Mouse (Mus musculus) large intestine, adult 2 months (tissue): ENCODE results near the gene Fgd3. TPM values are rescaled to one million over a fixed set of nuclear protein-coding genes. Genes with fewer than 3 reads are reported as not detected.

Experiments
- DNase-seq: peaks from one replicate; pipeline ENCODE4 v3.0.0-alpha.2; 2012; ENCODE audit warnings: low read depth, low spot score
- WGBS: fragments of 180-500 bp; shearing (Covaris S2); methylation state at CpG from one replicate; pipeline ENCODE4 v1.1.7; 2018; 5-methylcytosine and 5-hydroxymethylcytosine counted together
- polyA plus RNA-seq: library from polyadenylated mRNA; depleted of rRNA; stranded (reverse); fragments of >200 nt; gene quantifications from 2 replicates; pipeline ENCODE4 v1.2.3, GENCODE M21; 2012; rRNA removed

Gene Fgd3
- 2.6 and 3.0 TPM in 2 replicates for polyA plus RNA-seq

DNA sequence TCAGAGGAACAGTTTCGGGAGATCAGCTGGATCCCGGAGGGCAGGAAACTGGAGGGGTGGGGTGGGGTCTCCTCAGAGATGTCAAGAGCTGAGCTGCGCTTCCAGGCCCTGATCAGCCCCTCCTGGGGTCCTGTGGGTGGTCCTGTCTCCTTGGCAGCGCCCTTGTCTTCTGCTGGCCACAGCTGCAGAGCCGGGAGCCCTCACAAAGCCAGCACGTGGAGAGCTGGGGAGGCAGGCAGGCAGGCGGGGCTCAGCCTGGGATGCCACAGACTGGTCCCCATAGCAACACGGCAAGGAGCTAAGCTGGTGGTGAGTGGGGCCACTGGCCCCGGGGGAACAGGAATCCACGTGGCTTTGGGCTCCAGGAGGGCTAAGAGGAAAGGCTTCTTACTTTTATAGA is at the start of gene Fgd3:
Gene Fgd3, minus strand, starts transcription at position 272 of the 400 bp plus-strand sequence.
- WGBS = 32% methylated on average over 10 of the region's 10 CpGs
- DNase-seq = no peak

DNA sequence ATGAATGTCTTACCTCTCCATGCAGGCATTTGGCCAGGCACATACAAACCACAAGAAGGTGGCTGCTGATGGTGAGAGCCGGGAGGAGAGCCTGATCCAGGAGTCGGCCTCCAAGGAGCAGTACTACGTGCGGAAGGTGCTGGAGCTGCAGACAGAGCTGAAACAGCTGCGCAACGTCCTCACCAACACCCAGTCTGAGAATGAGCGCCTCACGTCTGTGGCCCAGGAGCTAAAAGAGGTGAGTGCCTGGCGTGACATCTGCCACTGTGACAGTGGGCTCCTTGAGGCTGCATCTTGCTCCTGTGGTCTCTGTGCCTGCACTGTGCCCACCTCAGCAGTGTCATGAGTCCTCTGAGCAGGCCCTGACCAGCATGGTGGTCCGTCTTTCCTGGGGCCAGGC is 49.3 kb upstream of the Fgd3 start:
- 94% methylated on average over 10 of the region's 10 CpGs for WGBS
- no peak for DNase-seq

DNA sequence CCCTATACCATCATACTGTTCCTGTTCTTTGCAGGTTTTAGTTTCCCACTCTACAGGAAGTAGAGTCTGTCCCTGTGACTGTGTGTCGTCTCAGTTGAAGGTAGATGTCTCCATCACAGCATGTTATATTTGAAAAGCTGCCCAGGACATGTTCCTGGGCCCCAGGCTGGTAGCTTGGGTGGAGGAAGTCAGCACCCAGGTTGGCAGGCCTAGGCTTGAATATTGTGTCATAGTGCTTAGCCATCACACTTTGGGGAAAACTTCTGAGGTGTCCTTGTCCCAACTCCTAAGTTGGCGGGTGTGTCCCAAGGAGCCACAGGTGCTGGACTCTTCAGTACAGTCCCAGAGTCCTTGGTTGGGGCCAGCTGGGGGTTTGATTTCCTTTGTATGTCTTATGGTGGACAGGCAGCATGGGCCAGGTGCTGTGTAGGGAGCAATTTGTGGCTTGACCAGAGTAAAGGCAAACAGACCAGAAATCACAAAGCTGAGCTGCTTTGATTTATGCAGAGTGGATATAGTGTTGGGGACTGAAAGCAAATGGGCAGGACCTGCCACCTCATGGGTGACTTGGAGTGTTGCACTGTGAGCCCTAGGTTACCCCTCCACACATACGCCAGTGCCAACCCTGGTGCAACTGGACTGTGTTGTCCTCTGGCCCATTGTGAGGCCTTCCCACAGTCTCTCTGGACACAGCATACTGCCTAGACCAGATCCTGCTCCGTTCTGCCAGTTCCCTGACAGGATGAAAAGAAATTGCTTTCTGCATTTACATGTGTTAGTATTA is 47.7 kb upstream of the Fgd3 start:
- WGBS = 79% methylated on average over 4 of the region's 4 CpGs
- DNase-seq = no peak

DNA sequence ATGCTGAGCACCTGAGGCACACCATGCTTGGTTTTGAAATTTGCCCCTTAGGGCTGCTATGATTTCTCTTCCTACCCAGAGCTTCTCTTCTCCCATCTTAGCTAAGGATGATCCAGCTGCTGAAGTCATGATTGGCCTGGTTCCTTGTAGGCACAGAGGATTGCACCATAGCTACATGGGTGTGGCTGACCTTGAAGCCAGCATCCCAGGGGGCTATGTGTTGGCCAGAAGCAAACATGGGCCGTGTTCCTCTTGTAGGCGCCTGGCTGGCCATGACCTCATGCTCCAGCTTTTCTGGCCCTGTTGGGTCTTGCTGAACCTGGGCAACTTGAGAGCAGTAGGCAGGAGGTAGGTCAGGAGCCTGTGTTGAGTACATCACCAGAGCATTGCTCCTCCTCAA is 44.6 kb upstream of the Fgd3 start:
- DNase-seq = no peak
- WGBS = 37% methylated on average over 2 of the region's 2 CpGs

DNA sequence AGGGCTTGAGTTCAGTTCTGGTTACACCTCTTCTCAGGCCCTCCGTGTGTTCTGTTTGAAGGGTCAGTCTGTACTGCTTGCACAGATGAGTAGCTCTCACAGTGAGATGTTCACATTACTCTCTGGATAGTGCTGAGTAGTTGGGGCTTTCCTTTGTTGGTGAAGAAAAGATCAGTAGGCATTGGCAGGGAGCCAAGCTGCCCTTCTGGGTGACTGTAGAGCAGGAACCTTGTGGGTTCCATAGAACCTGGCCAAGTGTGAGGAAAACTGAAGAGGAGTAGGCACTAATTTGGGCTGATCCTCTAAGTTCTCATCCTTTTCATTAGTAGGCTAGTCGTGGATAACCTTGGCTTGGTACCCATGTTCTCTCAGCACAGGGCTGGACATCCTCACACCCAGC is 42.7 kb upstream of the Fgd3 start:
- WGBS = 65% methylated on average over 2 of the region's 2 CpGs
- no peak for DNase-seq

DNA sequence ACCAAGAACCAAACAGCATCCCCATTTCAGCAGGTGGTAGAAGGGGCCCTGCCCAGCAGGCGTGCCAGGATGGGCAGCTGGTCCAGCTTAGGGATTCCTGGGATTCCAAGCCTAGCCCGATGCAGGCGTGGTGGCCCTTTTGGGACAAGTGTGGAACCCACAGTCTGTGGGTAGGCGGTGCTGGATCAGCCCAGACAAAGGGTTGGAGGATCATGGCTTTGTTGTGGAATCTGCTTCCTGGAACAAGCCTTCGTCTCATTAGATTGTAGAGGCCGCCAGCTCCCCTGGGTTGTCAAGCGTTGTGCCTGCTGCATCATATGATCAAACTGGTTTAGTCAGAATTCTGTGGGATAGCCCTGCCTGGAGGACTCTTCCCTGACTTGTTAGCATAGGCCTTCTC is 42.3 kb upstream of the Fgd3 start:
- DNase-seq = no peak
- WGBS = 48% methylated on average over 7 of the region's 7 CpGs

DNA sequence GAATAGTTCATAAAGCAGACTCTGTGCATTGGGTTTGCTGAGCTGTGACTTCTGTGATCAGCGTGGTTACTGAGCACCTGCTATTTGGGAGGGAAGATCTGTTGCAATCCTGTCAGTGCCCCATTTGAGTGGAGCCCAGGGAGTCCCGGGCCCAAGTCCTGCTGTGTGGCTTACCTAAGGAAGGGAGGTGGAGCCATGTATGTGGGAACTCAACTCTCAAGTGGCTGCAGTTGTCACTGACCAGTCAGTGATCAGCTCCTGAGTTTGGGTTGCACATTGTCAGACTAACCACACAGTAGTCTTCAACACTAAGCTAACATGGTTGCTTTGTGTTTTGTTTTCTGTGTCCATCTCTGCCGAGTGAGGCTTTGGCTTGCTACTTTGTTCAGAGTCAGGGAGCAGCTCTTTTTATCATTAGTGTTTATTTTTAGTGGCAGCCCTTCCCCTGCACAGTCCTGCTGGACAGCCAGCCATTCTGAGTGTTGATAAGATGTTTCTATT is 40.8 kb upstream of the Fgd3 start:
- WGBS = 33% methylated on average over 3 of the region's 3 CpGs
- no peak for DNase-seq

DNA sequence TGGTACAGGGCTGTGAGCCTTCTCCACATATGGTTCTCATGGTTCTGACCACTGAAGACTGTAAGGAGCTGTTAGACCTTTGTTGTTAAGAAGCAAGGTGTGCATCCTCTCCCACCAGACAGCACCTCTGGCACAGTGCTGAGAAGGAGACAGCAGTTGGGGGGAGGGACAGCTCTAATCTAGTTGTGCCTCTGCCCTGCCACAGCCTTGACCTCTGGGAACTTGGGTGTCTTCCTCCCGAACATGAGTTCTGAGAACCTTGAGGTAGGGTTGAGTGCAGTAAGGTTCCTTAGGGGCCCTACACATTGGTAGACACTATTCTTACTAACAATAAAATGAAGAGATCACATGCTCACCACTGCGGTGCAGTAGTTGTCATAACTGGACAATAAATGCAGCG is 38.1 kb upstream of the Fgd3 start:
- 83% methylated on average over 3 of the region's 3 CpGs for WGBS

DNA sequence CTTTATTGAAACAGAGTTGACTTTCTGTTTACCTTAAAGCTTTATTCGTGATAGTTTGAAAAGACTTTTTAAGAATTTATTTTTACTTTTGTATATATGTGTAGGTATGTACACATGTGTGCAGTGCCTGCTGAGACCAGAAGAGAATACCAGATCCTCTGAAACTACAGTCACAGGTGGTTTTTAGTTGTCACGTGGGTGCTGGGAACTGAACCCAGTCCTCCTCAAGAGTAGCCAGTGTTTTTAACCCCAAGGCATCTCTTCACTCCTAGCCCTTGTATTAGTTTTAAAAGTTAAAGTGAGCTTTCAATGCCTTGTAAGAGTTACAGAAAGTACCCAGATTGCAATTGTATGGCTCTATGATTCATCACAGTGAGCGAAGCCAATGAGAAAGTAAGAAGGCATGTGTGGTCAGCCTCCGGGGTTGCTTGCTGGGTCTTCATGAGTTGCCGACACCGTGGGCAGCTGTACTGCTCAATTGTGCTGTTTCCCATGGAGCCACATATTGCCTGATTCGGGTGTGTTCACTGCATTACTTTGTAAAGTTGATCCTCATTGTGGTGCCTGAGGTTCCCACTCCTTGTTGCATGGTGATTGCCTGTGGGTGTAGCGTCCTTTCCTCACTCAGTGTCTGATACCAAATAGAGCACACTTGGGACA is 37.4 kb upstream of the Fgd3 start:
- 93% methylated on average over 8 of the region's 8 CpGs for WGBS
- no peak for DNase-seq

More for the DNA sequence above, 38.1 kb upstream of the Fgd3 start:
- DNase-seq = no peak

DNA sequence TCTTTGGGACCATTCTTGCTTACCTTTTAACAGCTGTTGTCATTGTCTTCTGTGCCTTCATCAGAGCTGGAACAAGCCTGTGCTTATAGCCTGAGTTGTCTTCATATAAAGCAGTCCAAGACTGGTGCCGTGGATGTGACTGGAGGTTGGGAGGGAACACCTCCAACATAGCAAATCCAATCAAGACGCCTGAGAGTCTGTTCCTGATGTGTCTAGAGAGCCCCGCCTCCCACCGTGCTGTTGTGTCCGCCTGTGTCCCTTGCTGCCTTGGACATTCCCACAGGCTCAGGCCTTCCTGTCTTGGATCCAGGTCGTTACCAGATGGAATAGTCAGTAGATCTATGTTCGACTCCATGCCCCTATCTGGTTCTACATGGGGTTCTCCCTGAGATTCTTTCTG is 36.0 kb upstream of the Fgd3 start:
- no peak for DNase-seq
- 81% methylated on average over 7 of the region's 7 CpGs for WGBS

DNA sequence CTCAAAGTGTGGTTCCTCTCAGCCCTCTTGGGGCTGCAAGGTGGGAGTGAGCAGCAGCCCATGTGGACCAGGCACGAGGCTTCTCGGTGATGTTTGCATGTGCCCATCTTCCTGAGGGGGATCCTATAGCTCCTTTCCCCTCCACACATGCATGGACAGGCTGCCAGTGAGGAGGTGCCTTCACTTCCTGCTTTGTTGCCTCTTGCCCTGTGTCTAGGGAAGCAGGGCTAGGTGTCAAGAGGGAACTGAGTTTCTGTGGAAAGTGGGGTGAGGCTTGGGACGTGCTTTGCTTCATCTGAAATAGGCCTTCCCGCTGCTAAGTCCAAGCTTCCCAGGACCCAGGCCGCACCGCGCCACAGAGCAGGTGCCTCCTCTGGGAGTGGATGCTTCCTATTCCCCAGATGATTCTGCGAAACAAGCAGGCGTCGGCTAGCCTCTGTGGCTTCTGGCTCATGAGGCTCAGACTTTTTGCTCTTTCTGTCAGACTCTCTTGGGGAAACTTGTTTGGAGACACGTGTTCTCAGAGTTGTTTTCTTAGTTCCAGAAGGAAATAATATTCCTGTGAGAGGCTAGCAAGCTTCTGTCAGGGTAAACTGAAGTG is 35.5 kb upstream of the Fgd3 start:
- WGBS = 78% methylated on average over 11 of the region's 11 CpGs
- DNase-seq = no peak

DNA sequence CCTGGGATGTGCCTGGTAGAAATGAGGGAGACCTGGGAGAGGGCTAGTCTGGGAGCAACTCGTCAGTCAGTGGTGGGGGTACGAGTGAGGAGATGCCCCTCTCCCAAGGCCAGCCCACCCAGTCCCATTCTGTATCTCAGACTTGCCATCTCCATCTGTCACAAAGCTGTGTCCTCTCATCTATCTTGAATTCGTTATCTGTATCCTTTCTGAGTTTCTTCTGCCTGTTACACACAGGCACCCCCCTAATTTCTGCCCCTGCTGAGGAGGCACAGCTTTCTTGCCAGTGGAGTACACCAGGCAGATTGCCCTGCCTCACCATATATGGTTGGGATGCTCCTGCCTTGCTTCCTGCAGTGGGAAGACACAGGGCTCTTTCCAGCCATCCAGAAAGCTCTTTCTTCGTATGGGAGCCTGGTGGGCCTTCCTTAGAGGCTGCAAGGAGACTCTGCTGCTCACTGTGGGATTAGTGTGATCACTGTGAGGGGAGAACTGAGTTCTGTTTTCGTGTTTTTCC is 33.9 kb upstream of the Fgd3 start:
- DNase-seq = no peak
- 73% methylated on average over 5 of the region's 5 CpGs for WGBS

DNA sequence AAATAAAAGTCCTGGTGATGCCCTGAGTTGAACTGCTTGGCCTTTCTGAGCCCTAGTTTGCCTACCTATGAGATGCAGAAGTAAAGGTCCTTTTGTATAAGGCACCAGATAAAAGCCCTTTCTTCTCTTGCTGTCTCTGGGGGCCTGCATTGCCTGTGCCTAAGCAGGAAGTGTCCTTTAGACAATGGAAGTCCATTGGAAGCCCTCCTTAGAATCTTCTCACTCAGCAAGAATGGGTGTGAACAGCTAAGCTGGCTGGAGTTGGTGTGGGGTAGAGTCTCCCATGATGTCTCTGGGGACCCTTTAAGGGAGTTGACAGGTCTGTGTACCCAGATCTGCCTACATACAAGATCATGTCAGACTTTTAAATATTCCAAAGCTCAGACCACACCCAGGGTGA is 33.3 kb upstream of the Fgd3 start:
- no peak for DNase-seq

DNA sequence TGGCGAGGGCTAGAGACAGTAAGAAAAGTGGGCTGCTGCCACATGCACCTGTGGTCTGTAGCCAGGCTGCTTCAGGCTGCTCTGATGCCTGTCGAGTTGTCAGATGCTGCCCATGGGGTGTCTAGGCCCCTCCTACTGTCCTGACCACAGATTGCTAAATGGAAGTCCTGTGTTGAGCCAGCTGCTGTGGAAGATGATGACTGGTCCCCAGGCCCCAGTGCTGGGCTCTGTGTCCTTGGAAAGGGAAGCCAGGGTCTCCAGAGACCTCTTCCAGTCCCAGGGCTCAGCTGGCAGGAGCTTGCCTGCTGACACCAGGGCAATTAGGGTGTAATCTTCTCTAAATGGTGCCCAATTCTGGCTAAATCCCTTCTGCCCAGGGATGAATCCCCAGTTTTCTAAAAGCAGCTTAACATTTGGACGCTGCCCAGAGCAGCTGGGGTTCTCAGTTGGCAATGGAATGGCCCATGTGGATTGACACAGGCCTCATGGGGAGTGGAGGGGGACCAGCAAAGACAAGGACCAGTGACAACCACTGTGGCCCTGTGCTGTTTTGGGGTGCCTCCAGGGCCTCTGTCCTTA is 32.6 kb upstream of the Fgd3 start:
- DNase-seq = no peak
- WGBS = 67% methylated on average over 3 of the region's 3 CpGs

DNA sequence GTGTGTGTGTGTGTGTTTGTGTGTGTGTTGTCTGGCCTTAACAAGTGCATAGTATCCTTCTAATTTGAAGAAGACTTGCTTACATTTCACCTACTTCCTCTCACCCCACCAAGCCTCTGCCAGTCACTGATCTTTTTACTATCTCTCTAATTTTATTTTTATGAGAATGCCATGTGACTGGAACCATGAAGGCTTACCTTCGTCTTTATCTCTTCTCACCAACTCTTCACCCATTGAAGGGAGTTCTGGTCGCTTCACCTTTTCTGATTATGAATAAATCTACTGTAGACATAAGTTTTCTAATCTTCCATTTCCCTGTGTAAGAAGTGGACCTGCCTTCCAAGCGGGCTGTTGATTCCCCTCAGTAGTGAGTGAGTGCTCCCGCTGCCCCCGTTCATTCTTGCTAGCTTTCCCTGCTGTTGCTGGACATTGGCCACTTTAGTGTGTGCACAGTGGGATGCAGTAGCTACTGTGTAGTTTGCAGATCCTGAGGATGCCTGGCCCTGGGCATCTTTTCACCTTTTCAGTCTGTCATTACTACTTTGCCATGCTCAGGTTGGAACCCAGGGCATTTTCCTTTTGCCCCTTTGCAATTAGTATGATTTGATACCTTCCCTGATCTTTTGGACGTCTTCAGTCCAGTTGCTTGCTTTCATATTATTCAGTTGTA is 29.9 kb upstream of the Fgd3 start:
- no peak for DNase-seq
- 76% methylated on average over 6 of the region's 6 CpGs for WGBS

DNA sequence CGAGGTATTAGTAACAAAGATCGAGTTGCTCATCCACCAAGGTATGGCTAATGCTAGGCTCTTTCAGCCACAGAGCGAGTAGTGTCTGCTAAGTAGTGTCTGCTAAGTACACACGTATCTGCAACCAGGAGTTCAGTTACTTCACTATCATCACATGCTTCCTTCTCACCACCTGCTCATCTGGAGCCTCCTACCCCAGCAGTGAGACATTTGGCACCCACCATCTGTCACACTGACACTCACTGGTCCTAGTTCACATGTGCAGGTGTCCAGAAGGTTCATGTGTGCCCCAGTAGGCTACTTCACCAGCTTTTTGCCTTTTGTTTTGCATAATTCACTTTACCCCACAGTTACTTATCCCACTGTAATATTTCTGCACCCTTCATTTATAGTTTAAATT is 29.2 kb upstream of the Fgd3 start:
- DNase-seq = no peak
- 88% methylated on average over 4 of the region's 4 CpGs for WGBS

DNA sequence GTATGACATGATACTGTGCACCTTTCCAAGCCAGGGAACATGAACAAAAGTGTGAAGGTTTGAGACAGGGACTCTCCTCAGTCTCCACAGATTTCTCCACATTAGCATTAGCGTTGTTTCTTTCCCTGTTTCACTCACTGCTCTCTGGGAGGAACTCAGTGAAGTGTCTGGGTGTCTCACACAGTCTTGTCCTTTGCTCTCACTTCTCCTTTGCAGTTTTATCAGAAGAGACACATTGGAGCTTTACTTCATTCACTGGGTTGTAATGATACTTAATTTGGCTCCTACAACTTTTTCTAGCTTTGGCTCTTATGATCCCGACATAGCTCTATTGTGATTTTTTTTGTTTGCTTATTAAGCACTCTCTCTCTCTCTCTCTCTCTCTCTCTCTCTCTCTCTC is 28.4 kb upstream of the Fgd3 start:
- 81% methylated on average over 2 of the region's 2 CpGs for WGBS
- DNase-seq = no peak

DNA sequence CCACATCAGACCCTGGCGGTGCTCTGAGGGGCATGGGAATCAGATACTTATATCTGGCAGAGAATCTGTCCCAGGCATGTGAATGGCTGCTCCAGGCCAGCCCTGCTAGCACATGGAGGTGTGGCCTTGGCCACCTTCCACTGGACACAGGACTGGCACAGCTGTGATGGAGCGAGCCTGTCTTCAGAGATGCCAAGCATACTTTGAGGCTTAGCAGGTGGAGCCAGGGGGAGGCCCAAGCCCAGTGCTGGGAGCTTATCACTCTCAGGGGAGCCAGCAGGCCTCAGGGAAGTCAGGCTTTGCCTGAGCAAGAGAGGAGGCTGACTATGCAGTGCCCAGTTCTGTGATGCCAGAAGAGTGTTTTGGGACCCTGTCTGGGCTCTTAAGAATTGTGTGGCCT is 25.4 kb upstream of the Fgd3 start:
- no peak for DNase-seq
- 62% methylated on average over 2 of the region's 2 CpGs for WGBS

DNA sequence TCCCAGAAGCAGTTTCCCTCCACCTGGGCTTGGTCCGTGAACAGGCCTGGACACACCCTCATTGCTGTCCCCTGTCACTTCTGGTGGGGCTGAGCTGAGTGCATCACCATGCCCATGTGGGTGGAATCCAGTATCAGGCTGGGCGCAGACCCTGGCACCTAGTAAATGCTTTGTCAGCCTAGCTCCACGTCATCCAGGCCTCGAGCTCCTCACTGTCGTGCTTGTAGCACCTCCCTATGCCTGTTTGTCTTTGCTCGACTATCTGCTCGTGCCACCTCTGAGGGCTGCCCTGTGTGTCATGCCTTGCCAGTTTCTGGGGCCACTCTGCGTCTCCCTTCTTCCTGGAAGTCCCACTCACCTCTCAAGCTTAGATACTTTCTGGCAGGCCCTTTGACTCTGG is 24.5 kb upstream of the Fgd3 start:
- 74% methylated on average over 8 of the region's 8 CpGs for WGBS
- DNase-seq = no peak

DNA sequence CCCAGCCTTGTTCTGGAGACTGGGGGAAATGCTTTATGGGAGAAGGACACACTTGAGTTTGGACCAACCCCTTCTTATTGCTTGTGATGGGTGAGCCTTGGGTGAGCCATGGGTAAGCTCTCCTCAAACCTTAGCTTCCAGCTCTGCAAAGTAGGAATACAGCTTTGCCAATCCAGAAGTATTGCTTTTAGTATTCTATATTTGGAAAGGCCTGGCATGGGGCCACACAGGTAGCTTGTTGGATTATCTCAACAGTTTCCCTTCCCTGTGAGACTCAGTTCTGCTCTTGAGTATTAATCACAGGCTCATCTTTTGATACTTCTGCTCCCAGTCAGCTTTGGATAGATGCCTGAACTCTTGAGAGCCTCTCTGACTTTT is 22.6 kb upstream of the Fgd3 start:
- no peak for DNase-seq
